Mouse (Mus musculus): ENCODE measurements around the gene Olfr168. TPM values are rescaled to one million over a fixed set of nuclear protein-coding genes. Genes with fewer than 3 reads are reported as not detected.
A peak's percentile ranks its signal among the peaks of the same experiment; 100 is the strongest.
"Not testable (repeated sequence)": the region's sequence is repeated elsewhere in the genome, so short reads cannot be mapped to it uniquely, and the experiment has no call there.

Olfr168 gene
- total and polyA plus RNA-seq, 3 experiments, result not detected

- H3K4me3 ChIP-seq (replicated peaks in 1 of 3; ENCODE audit: low read depth in 2 of 3, low read length in 2 of 3, poor library complexity in 1 of 3); H3K79me2 ChIP-seq (replicated peaks; ENCODE audit: control insufficient read depth, extremely low read depth, insufficient read depth, poor library complexity, severe bottlenecking); H3K27me3 ChIP-seq (replicated peaks); in situ Hi-C loops (cut with MboI; ENCODE audit: low pct_ligation_motif_present, low pct_unique_long_range_greater_than_20kb, low sequenced_read_pairs); H3K9ac ChIP-seq (ENCODE audit: insufficient read depth, low read depth); H3K36me3 ChIP-seq (replicated peaks in 1 of 2; ENCODE audit: control insufficient read depth in 1 of 2, insufficient read depth in 1 of 2, low read length in 1 of 2); H3K9me3 ChIP-seq (replicated peaks; ENCODE audit: low read length); dilution Hi-C loops (cut with MboI; ENCODE audit: extremely low pct_ligation_motif_present, extremely low pct_unique_long_range_greater_than_20kb, low sequenced_read_pairs): not testable (repeated sequence)
- peak; percentile 58 for DNase-seq (ENCODE audit: extremely low read depth)
- H3K4me2 ChIP-seq (ENCODE audit: insufficient read depth, low read depth, poor library complexity, severe bottlenecking), result peak overlapping the region; percentile 71; the same call in 1 of the 2 replicates
- peak; percentile 46; the same call in 1 of the 2 replicates for TF ChIP-seq TCF12 (IDR thresholded peaks at IDR 0.05; ENCODE audit: low read depth, low read length)
- TF ChIP-seq ZNF384 (IDR thresholded peaks at IDR 0.05; ENCODE audit: low read depth, low read length), result peak; percentile 71
- peak; percentile 65; the same call in 1 of the 2 replicates for TF ChIP-seq CHD2 (IDR thresholded peaks at IDR 0.05; ENCODE audit: low read length)
- peaks cover 0 to 16% of the 10 kb centered on the region in 2 experiments; a peak in 2 of 4 replicates for H3K4me1 ChIP-seq (ENCODE audit: control insufficient read depth in 1 of 2, insufficient read depth in 2 of 2)
- H3K27ac ChIP-seq (ENCODE audit: insufficient read depth, low read depth), result peak overlapping the region; percentile 7; the same call in 1 of the 2 replicates
These were observed 16.9 kb upstream of the Olfr168 start for GRCm38 (mm10) chr16:19552246-19552645.

DNA sequence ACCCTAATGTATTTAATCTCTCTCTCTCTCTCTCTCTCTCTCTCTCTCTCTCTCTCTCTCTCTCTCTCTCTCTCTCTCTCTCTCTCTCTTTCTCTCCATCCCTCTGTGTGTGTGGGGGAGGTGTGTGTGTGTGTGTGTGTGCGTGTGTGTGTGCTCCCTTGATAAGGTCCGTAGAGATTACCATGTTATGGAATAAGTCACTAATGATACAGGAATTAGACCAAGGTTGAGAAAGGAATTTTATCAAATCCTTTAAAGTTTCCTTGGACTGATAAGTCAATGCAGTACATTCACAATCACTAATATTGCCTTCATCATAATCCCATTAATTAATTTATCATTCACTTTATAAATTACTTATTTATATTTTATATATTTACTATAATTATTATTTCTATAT is 13.2 kb downstream of the Olfr168 start, which contains the start of gene Olfr167:
Olfr167 (minus strand) TSS at position 101 of the 400 bp plus-strand sequence.
- in situ Hi-C loops (cut with MboI; ENCODE audit: low pct_ligation_motif_present, low pct_unique_long_range_greater_than_20kb, low sequenced_read_pairs) (no loop called here), dilution Hi-C loops (cut with MboI; ENCODE audit: extremely low pct_ligation_motif_present, extremely low pct_unique_long_range_greater_than_20kb, low sequenced_read_pairs) (no loop called here)
- Histone ChIP-seq H3K9ac (ENCODE audit: insufficient read depth, low read depth) (no peak within 1 kb of the TSS), H3K79me2 (replicated peaks; ENCODE audit: control insufficient read depth, extremely low read depth, insufficient read depth, poor library complexity, severe bottlenecking) (no peaks in the 10 kb centered on the region), H3K36me3 (replicated peaks in 1 of 2; ENCODE audit: control insufficient read depth in 1 of 2, insufficient read depth in 1 of 2, low read length in 1 of 2) (no peaks in the 10 kb centered on the region), H3K9me3 (replicated peaks; ENCODE audit: low read length) (no peaks in the 10 kb centered on the region), H3K4me2 (ENCODE audit: insufficient read depth, low read depth, poor library complexity, severe bottlenecking) (no peak within 1 kb of the TSS), H3K27me3 (replicated peaks) (no peaks in the 10 kb centered on the region), H3K27ac (ENCODE audit: insufficient read depth, low read depth) (no peak within 1 kb of the TSS), H3K4me3 (replicated peaks in 1 of 3; ENCODE audit: low read depth in 2 of 3, low read length in 2 of 3, poor library complexity in 1 of 3) (no peak within 1 kb of the TSS), H3K4me1 (ENCODE audit: control insufficient read depth in 1 of 2, insufficient read depth in 2 of 2) (no peaks in the 10 kb centered on the region)
- DNase-seq (ENCODE audit: extremely low read depth), result no peak
- TF ChIP-seq CHD1 (IDR thresholded peaks at IDR 0.05; ENCODE audit: low read depth, low read length), result no peak
- TF ChIP-seq UBTF (IDR thresholded peaks at IDR 0.05; ENCODE audit: low read depth, low read length), result no peak
- TF ChIP-seq ETS1 (conservative IDR thresholded peaks at IDR 0.05; ENCODE audit: low read depth, low read length), result no peak
- TF ChIP-seq KAT2A (IDR thresholded peaks at IDR 0.05; ENCODE audit: insufficient replicate concordance, low read length), result no peak
- TF ChIP-seq CTCF (conservative IDR thresholded peaks at IDR 0.05 in 1 of 2, IDR thresholded peaks at IDR 0.05 in 1 of 2; ENCODE audit: low read depth in 2 of 2, low read length in 2 of 2), result no peak
- TF ChIP-seq ZMIZ1 (IDR thresholded peaks at IDR 0.05; ENCODE audit: low read depth, low read length), result no peak
- TF ChIP-seq RCOR1 (conservative IDR thresholded peaks at IDR 0.05; ENCODE audit: low read depth, low read length), result no peak
- TF ChIP-seq MXI1 (IDR thresholded peaks at IDR 0.05; ENCODE audit: low read depth, low read length), result no peak
- TF ChIP-seq NRF1 (IDR thresholded peaks at IDR 0.05; ENCODE audit: low read depth, low read length), result no peak
- no peak for TF ChIP-seq USF2 (conservative IDR thresholded peaks at IDR 0.05; ENCODE audit: low read depth, low read length)
- TF ChIP-seq RAD21 (IDR thresholded peaks at IDR 0.05; ENCODE audit: low read depth, low read length), result no peak
- TF ChIP-seq IRF4 (IDR thresholded peaks at IDR 0.05; ENCODE audit: low read depth, low read length), result no peak
- no peak for TF ChIP-seq SMC3 (IDR thresholded peaks at IDR 0.05; ENCODE audit: low read depth, low read length)
- no peak for TF ChIP-seq USF1 (IDR thresholded peaks at IDR 0.05; ENCODE audit: low read depth, low read length)
- TF ChIP-seq BHLHE40 (IDR thresholded peaks at IDR 0.05; ENCODE audit: low read depth, low read length), result no peak
